26 mouse cellular contexts compared by ENCODE assay signal in genomic region chr11:62045964-62046363, GRCm38 (mm10).
"Had no signal": no experiment of that assay in that cellular context is flagged by ENCODE, and none has a peak within 500 bp of the region (broad histone marks: within the 10 kb centered on the region; RNA-seq: fewer than 3 reads in every experiment).

No protein-coding gene starts in this region.

- H3K9me3 ChIP-seq: embryonic facial prominence, embryonic 10.5 days; embryonic facial prominence, embryonic 12.5 days; embryonic facial prominence, embryonic 13.5 days; embryonic facial prominence, embryonic 15.5 days; forebrain, embryonic 10.5 days; forebrain, embryonic 12.5 days; forebrain, embryonic 13.5 days; forebrain, embryonic 15.5 days had no signal

- H3K36me3 ChIP-seq: embryonic facial prominence, embryonic 10.5 days; embryonic facial prominence, embryonic 12.5 days; embryonic facial prominence, embryonic 13.5 days; embryonic facial prominence, embryonic 15.5 days; forebrain, embryonic 10.5 days; forebrain, embryonic 12.5 days; forebrain, embryonic 15.5 days had no signal

- H3K4me1 ChIP-seq: embryonic facial prominence, embryonic 12.5 days; forebrain, embryonic 12.5 days; forebrain, embryonic 13.5 days; forebrain, embryonic 15.5 days had no signal

- ATAC-seq: forebrain, embryonic 13.5 days; forebrain, embryonic 14.5 days; forebrain, embryonic 15.5 days; forebrain, embryonic 16.5 days; forebrain, postnatal 0 days had no signal

- H3K4me3 ChIP-seq: embryonic facial prominence, embryonic 10.5 days; embryonic facial prominence, embryonic 12.5 days; embryonic facial prominence, embryonic 13.5 days; embryonic facial prominence, embryonic 15.5 days; erythroblast, embryonic 14.5 days; forebrain, embryonic 10.5 days; forebrain, embryonic 12.5 days; forebrain, embryonic 13.5 days; forebrain, embryonic 15.5 days; gastrocnemius, adult 2 months; heart, adult 2 months had no signal

- H3K27ac ChIP-seq: embryonic facial prominence, embryonic 10.5 days; embryonic facial prominence, embryonic 12.5 days; embryonic facial prominence, embryonic 13.5 days; embryonic facial prominence, embryonic 15.5 days; forebrain, embryonic 10.5 days; forebrain, embryonic 12.5 days; forebrain, embryonic 13.5 days; forebrain, embryonic 15.5 days; gastrocnemius, adult 2 months; heart, adult 2 months had no signal

- H3K4me2 ChIP-seq: embryonic facial prominence, embryonic 12.5 days; embryonic facial prominence, embryonic 13.5 days; embryonic facial prominence, embryonic 15.5 days; forebrain, embryonic 12.5 days; forebrain, embryonic 13.5 days; forebrain, embryonic 15.5 days had no signal

- H3K9ac ChIP-seq: embryonic facial prominence, embryonic 12.5 days; embryonic facial prominence, embryonic 13.5 days; embryonic facial prominence, embryonic 15.5 days; forebrain, embryonic 12.5 days; forebrain, embryonic 13.5 days; forebrain, embryonic 15.5 days; forebrain, postnatal 0 days had no signal

- DNase-seq: cerebellum, adult 9-10 months; cerebellum, adult 9-11 months; cerebellum, postnatal 10 days; cerebellum, postnatal 14 days; cerebellum, postnatal 25 days; cerebellum, postnatal 36 days; embryo, embryonic 11 days; forebrain, postnatal 0 days; gastrocnemius, adult 2 months; gastrocnemius, postnatal 10 days; gastrocnemius, postnatal 14 days; gastrocnemius, postnatal 25 days; gastrocnemius, postnatal 36 days; heart, adult 18-20 months; heart, adult 2 months had no signal

- H3K27me3 ChIP-seq: embryonic facial prominence, embryonic 12.5 days; embryonic facial prominence, embryonic 13.5 days; embryonic facial prominence, embryonic 15.5 days; forebrain, embryonic 12.5 days; forebrain, embryonic 13.5 days; forebrain, embryonic 15.5 days had no signal
